Mouse (Mus musculus) left cerebral cortex, adult 8-10 months (tissue): ENCODE results near the gene Tmprss11g. TPM values are rescaled to one million over a fixed set of nuclear protein-coding genes. Genes with fewer than 3 reads are reported as not detected.

Experiments
- DNase-seq, 2 experiments: peaks; one replicate each; pipeline ENCODE4 v3.0.0; 2022; ENCODE audit warnings: low spot score in 2 of 2
- total RNA-seq, 4 experiments: library from RNA; stranded (reverse); gene quantifications; 2 replicates each; pipeline ENCODE4 v1.2.4; 2022

The Tmprss11g gene
- not detected for total RNA-seq

DNA sequence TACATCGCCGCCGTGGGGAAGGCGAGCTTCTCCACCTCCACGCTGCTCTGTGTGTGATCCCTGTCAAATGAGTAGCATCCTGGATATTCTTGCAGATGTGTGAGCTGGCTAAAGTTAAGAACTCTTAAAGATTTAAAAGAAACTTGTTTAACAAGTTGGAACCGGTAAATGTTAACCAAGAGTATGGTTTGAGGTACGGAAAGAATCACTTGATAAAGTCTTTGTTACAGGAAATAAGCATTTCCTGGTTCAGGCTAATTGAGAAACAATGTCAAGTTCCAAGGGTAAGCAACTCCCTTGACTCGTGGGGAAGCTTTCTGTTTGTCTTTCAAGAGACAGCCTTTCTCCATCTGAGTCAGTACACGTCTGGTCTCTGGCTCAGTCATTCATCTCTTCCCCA is at the start of gene Tmprss11g:
Tmprss11g (minus strand) TSS at position 101 of the 400 bp plus-strand sequence.
- DNase-seq, result no peak

DNA sequence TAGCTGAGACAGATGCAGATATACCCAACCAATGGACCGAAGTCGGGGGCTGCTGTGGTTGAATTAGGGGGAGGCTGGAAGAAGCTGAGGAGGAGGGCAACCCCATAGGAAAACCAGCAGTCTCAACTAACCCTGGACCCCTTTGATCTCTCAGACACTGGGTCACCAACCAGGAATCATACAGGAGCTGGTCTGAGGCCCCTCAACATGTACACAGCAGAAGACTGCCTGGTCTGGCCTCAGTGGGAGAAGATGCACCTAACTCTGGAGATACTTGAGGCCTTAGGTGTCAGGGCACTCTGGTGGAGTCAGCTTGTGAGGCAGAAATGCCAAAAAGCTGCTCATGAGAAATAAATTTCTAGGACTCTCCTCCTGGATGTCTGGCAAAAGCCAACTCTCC is 28.3 kb upstream of the Tmprss11g start:
- DNase-seq, result no peak

- DNase-seq, result no peak
These were observed 22.2 kb upstream of the Tmprss11g start for GRCm38 (mm10) chr5:86540601-86541000.

GRCm38 (mm10) chr5:86528725-86529124 is 10.3 kb upstream of the Tmprss11g start:
- DNase-seq, result peak in 1 of 2 experiments; percentile 5

DNA sequence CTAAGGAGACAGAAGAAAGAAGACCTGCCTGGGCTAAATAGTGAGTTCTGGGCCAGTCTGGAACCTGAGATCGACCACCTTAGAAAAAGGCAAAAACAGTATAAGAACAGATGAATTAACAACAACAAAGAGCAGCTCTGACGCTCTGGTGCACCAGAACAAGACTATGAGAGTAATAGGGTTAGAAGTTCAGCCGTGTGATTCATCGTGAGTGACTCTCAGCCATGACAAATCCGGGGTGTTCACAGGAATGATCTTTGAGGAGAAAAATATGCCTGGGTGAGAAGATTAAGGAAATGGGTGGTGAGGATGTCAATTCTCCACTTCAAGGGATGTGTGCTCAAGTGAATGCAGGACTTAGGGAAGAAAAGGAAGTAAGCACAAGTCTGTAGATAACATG is 6.9 kb downstream of the Tmprss11g start:
- DNase-seq, result no peak

- DNase-seq, result no peak
These were observed 24.9 kb downstream of the Tmprss11g start for GRCm38 (mm10) chr5:86493453-86493852.

DNA sequence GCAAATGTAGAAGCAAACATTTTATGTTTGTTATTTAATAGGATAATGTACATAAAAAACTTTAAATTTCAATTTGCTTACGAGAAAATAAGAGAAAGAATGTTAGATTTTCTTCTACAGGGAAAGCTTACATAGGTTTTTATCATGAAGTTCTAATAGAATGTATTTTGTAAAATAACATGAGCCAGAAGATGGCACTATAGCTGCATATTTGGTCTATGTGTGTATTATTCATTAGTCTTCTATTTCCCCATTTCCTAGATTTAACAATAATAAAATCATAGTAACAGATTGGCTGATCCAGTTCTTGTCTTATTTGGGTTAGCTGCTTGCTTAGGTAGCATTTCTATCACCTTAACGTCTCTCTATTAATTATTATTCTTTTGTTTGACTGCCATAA is 35.8 kb downstream of the Tmprss11g start:
- no peak for DNase-seq

DNA sequence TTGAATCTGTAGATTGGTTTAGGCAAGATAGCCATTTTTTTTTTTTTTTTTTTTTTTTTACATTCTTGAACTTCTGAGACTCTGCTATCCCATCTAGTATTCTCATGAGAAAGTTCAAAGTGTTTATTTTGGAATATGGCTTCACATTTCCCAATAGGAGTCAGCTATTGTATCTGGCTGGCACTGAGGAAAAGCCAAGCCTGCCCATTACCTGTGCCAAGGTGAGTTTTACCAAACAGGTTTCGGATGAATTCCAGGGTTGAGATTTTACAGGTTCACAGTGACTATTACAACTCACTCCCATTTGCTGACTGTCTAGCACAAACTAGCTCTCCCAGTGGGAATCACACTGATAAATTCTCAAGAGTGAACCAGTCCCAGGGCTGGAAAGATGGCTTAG is 36.4 kb downstream of the Tmprss11g start:
- no peak for DNase-seq

- no peak for DNase-seq
These were observed 44.5 kb downstream of the Tmprss11g start for GRCm38 (mm10) chr5:86473859-86474258.

DNA sequence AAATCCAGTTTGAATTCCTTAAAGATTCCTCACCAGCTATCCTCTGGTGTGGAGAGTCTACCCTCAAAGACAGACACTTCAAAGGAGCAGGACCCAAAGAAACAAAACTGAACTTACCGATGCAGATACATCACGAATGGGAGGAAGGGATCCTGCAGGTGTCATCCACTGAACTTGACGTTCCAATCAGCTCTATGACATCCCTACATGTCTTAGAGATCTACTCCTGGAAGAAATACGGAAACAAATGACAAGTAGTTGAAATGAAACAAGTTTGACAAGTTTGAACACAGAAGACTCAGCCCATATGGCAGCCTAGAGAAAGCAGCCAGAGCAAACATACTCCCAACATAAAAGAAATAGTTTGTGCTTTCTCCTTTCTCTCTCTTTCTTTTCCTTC is 49.5 kb downstream of the Tmprss11g start, which contains the start of gene Tmprss11a:
Tmprss11a (minus strand) TSS at position 101 of the 400 bp plus-strand sequence.
- no peak for DNase-seq

GRCm38 (mm10) chr5:86439306-86439705 is 79.1 kb downstream of the Tmprss11g start:
- no peak for DNase-seq

DNA sequence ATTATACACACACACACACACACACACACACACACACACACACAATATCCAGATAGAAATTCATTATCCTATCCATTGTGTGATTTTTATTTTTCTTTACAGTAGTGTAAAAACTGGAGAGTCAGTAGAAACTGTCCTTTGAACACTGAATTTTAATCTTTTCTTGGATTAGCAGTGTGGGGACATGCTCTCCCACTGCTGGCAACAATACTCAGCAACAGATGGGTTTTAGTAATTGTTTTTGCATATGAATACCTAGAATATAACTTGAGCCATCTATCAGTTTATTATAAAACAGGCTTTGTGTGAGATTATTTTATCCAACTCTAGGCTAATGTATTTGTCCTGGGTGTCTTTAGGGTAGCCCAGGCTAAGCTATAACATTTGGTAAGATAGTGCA is 79.9 kb downstream of the Tmprss11g start:
- DNase-seq, result peak in 1 of 2 experiments; percentile 6

Other genes starting within 250 kb of the Tmprss11g start
- gene Tmprss11c, start 229.3 kb downstream of the Tmprss11g start, total RNA-seq, result not detected
- not detected for gene Tmprss11d, start 145.2 kb downstream of the Tmprss11g start, total RNA-seq
- gene Tmprss11a, start 49.6 kb downstream of the Tmprss11g start, total RNA-seq, result under 1 TPM in 1 of 4 experiments, not detected in 3; 0.46 TPM
- not detected for gene Tmprss11f, start 113.8 kb upstream of the Tmprss11g start, total RNA-seq
- gene Tmprss11b, start 157.8 kb upstream of the Tmprss11g start, total RNA-seq, result not detected
- not detected for gene Tmprss11e, start 227.2 kb upstream of the Tmprss11g start, total RNA-seq